Mouse (Mus musculus) lung, adult 2 months (tissue): Measurements from ENCODE around the gene Slc6a15. TPM values are rescaled to one million over a fixed set of nuclear protein-coding genes. Genes with fewer than 3 reads are reported as not detected.

Source experiments
- DNase-seq: peaks from one replicate; pipeline ENCODE4 v3.0.0; 2022
- H3K4me1 ChIP-seq: fragments of 200-500 bp; 2 replicates; pipeline ENCODE4 v1.6.1; 2011; ENCODE audit warnings: low read length; ENCODE audit not compliant: control insufficient read depth, insufficient read depth
- H3K4me3 ChIP-seq: fragments of 200-500 bp; replicated peaks from 2 replicates; pipeline ENCODE3; 2011; ENCODE audit warnings: low read depth, mild to moderate bottlenecking, control low read depth, low read length; ENCODE audit errors: extremely low read depth
- CTCF ChIP-seq: fragments of 200-500 bp; IDR thresholded peaks from 2 replicates; pipeline ENCODE4 v1.5.1; 2011; ENCODE audit warnings: mild to moderate bottlenecking, low read length, control low read depth; ENCODE audit not compliant: insufficient read depth
- POLR2A ChIP-seq: fragments of 200-500 bp; IDR thresholded peaks from 2 replicates; pipeline ENCODE4 v1.6.1; 2011; ENCODE audit warnings: low read depth, mild to moderate bottlenecking, control low read depth, low read length, borderline replicate concordance; ENCODE audit errors: extremely low read depth
- WGBS: fragments of 180-500 bp; shearing (Covaris S2); methylation state at CpG from one replicate; pipeline ENCODE4 v1.1.7; 2018; 5-methylcytosine and 5-hydroxymethylcytosine counted together
- polyA plus RNA-seq: library from polyadenylated mRNA; depleted of rRNA; stranded (reverse); fragments of >200 nt; gene quantifications from 2 replicates; pipeline ENCODE4 v1.2.3, GENCODE M21; 2012; rRNA removed

The Slc6a15 gene
- 0.88 and 0.98 TPM in 2 replicates for polyA plus RNA-seq

GRCm38 (mm10) chr10:103367371-103368295 lies at the start of gene Slc6a15:
TSS of gene Slc6a15 (plus strand) at chr10:103367783.
- DNase-seq = peak; percentile 13
- WGBS = under 1% methylated on average over 43 of the region's 43 CpGs
- no peak for TF ChIP-seq POLR2A
- H3K4me3 ChIP-seq = peak within 1 kb of the TSS; percentile 58
- H3K4me1 ChIP-seq = no peaks in the 10 kb centered on the region

- no peak for TF ChIP-seq POLR2A
- TF ChIP-seq CTCF = no peak
- WGBS = 43% methylated on average over 3 of the region's 3 CpGs
- H3K4me1 ChIP-seq = no peaks in the 10 kb centered on the region
- no peak overlapping the region for H3K4me3 ChIP-seq
- DNase-seq = no peak
These were observed 45.6 kb upstream of the Slc6a15 start for GRCm38 (mm10) chr10:103321941-103322340.

GRCm38 (mm10) chr10:103323386-103323785 lies 44.2 kb upstream of the Slc6a15 start:
- TF ChIP-seq POLR2A (no peak), CTCF (no peak)
- 77% methylated on average over 3 of the region's 3 CpGs for WGBS

GRCm38 (mm10) chr10:103334306-103334705 lies 33.3 kb upstream of the Slc6a15 start:
- peak overlapping the region; percentile 4 for H3K4me3 ChIP-seq
- WGBS = 71% methylated on average over 1 of the region's 1 CpGs
- TF ChIP-seq CTCF = no peak
- no peak for TF ChIP-seq POLR2A
- DNase-seq = peak; percentile 11
- H3K4me1 ChIP-seq = no peaks in the 10 kb centered on the region

More at GRCm38 (mm10) chr10:103323386-103323785, 44.2 kb upstream of the Slc6a15 start:
- Histone ChIP-seq H3K4me1 (no peaks in the 10 kb centered on the region), H3K4me3 (no peak overlapping the region)
- DNase-seq = no peak

- WGBS = 79% methylated on average over 5 of the region's 5 CpGs
- no peak for DNase-seq
- no peak for TF ChIP-seq POLR2A
- TF ChIP-seq CTCF = no peak
- H3K4me1 ChIP-seq = no peaks in the 10 kb centered on the region
- no peak overlapping the region for H3K4me3 ChIP-seq
These were observed 27.7 kb upstream of the Slc6a15 start for GRCm38 (mm10) chr10:103339928-103340327.

- Histone ChIP-seq H3K4me1 (no peaks in the 10 kb centered on the region), H3K4me3 (no peak overlapping the region)
- no peak for TF ChIP-seq CTCF
- no peak for TF ChIP-seq POLR2A
- DNase-seq = no peak
- WGBS = 62% methylated on average over 2 of the region's 2 CpGs
These were observed 20.8 kb upstream of the Slc6a15 start for GRCm38 (mm10) chr10:103346797-103347196.

- H3K4me3 ChIP-seq = peak overlapping the region; percentile 58
- WGBS = under 1% methylated on average over 37 of the region's 37 CpGs
- H3K4me1 ChIP-seq = no peaks in the 10 kb centered on the region
- TF ChIP-seq CTCF (no peak), POLR2A (no peak)
- DNase-seq = peak; percentile 8
These were observed 905 bp downstream of the Slc6a15 start for GRCm38 (mm10) chr10:103368296-103369080.

GRCm38 (mm10) chr10:103369081-103369420 lies 1.5 kb downstream of the Slc6a15 start:
- Histone ChIP-seq H3K4me1 (no peaks in the 10 kb centered on the region), H3K4me3 (peak overlapping the region; percentile 58)
- under 1% methylated on average over 8 of the region's 8 CpGs for WGBS
- TF ChIP-seq CTCF (0 out of 2 replicates have a peak, but pooled peaks have one; percentile 0), POLR2A (no peak)
- DNase-seq = peak; percentile 34

- DNase-seq = no peak
- TF ChIP-seq POLR2A = no peak
- peak; percentile 30; the same call in 1 of the 2 replicates for TF ChIP-seq CTCF
- H3K4me1 ChIP-seq = no peaks in the 10 kb centered on the region
- no peak overlapping the region for H3K4me3 ChIP-seq
- WGBS = 17% methylated on average over 4 of the region's 4 CpGs
These were observed 34.6 kb downstream of the Slc6a15 start for GRCm38 (mm10) chr10:103402171-103402570.
